Mouse (Mus musculus): Measurements from ENCODE around the gene Gcgr.

GRCm38 (mm10) chr11:120505661-120506060 lies 24.8 kb upstream of the Gcgr start:
- TF ChIP-seq CTCF (IDR thresholded peaks at IDR 0.05; ENCODE audit: extremely low read depth, insufficient read length, insufficient replicate concordance, low read depth, low read length), result no peak
- TF ChIP-seq POLR2A (IDR thresholded peaks at IDR 0.05; ENCODE audit: low read depth, low read length), result no peak

Measured in small intestine, adult 2 months (tissue).